Mouse (Mus musculus) embryonic facial prominence, embryonic 14.5 days (tissue): ENCODE data around the gene B4galt3. TPM values are rescaled to one million over a fixed set of nuclear protein-coding genes. Genes with fewer than 3 reads are reported as not detected.

Experiments
- ATAC-seq: fragments of 200-750 bp; cut with Nextera tagmentation; 2 replicates; pipeline ENCODE4 v1.8.0; 2017; ENCODE audit warnings: low read depth, moderate number of reproducible peaks, moderate TSS enrichment
- DNase-seq: peaks from one replicate; pipeline ENCODE4 v3.0.0-alpha.2; 2015; ENCODE audit warnings: low spot score
- H3K27ac ChIP-seq: fragments of 300-500 bp; sonication (generic); replicated peaks from 2 replicates; pipeline ENCODE4 v1.5.1; 2014; ENCODE audit warnings: low read depth, mild to moderate bottlenecking, low read length, moderate library complexity
- H3K27me3 ChIP-seq: fragments of 300-500 bp; sonication (generic); replicated peaks from 2 replicates; pipeline ENCODE4 v1.6.1; 2014; ENCODE audit warnings: low read length; ENCODE audit not compliant: control insufficient read depth, insufficient read depth
- H3K36me3 ChIP-seq: fragments of 300-500 bp; sonication (generic); 2 replicates; pipeline ENCODE4 v1.6.1; 2014; ENCODE audit warnings: low read length, mixed read lengths; ENCODE audit not compliant: control insufficient read depth, insufficient read depth
- H3K4me1 ChIP-seq: fragments of 300-500 bp; sonication (generic); 2 replicates; pipeline ENCODE4 v1.6.1; 2014; ENCODE audit warnings: antibody characterized with exemption, low read length; ENCODE audit not compliant: control insufficient read depth, insufficient read depth
- H3K4me2 ChIP-seq: fragments of 300-500 bp; sonication (generic); 2 replicates; pipeline ENCODE4 v1.6.1; 2014; ENCODE audit warnings: low read depth, mild to moderate bottlenecking, low read length, moderate library complexity, mixed read lengths
- H3K4me3 ChIP-seq: fragments of 300-500 bp; sonication (generic); 2 replicates; pipeline ENCODE4 v1.5.1; 2014; ENCODE audit warnings: low read depth, mild to moderate bottlenecking, low read length
- H3K9ac ChIP-seq: fragments of 300-500 bp; sonication (generic); 2 replicates; pipeline ENCODE4 v1.6.1; 2014; ENCODE audit warnings: low read depth, mild to moderate bottlenecking, low read length, moderate library complexity, mixed read lengths
- H3K9me3 ChIP-seq: fragments of 300-500 bp; sonication (generic); 2 replicates; pipeline ENCODE4 v1.6.1; 2016; ENCODE audit warnings: low read length; ENCODE audit not compliant: control insufficient read depth
- WGBS: fragments of 180-500 bp; shearing (Covaris S2); extraction: QIAGEN DNeasy Blood & Tissue Kit; methylation state at CpG from one replicate; pipeline ENCODE4 v1.1.7; 2014; 5-methylcytosine and 5-hydroxymethylcytosine counted together
- polyA plus RNA-seq: library from polyadenylated mRNA; unstranded; fragments of >200 nt; fragmentation: Nextera tagmentation; extraction: Ambion mirVana; gene quantifications from 2 replicates; pipeline ENCODE4 v1.2.1, GENCODE M21; 2014

Gene B4galt3
- 60.2 and 64.0 TPM in 2 replicates for polyA plus RNA-seq

- WGBS: 3% methylated on average over 34 of the region's 36 CpGs
- Histone ChIP-seq H3K27ac (peak within 1 kb of the TSS; percentile 76), H3K4me1 (peaks cover 12% of the 10 kb centered on the region; the same call in 1 of the 2 replicates), H3K9me3 (no peaks in the 10 kb centered on the region), H3K27me3 (no peaks in the 10 kb centered on the region), H3K9ac (peak within 1 kb of the TSS; percentile 83), H3K4me3 (peak within 1 kb of the TSS; percentile 75), H3K36me3 (peaks cover 29% of the 10 kb centered on the region), H3K4me2 (peak within 1 kb of the TSS; percentile 81)
- ATAC-seq (peak; percentile 94), DNase-seq (peak; percentile 94)
These were observed at the start of gene B4galt3 for GRCm38 (mm10) chr1:171269848-171270572. Gene B4galt3, plus strand, starts transcription at chr1:171270328.

- Histone ChIP-seq H3K9me3 (no peaks in the 10 kb centered on the region), H3K27me3 (no peaks in the 10 kb centered on the region), H3K4me1 (0 out of 2 replicates have a peak, but pooled peaks cover 8% of the 10 kb centered on the region), H3K36me3 (peaks cover 18% of the 10 kb centered on the region), H3K4me2 (peak overlapping the region; percentile 84), H3K4me3 (peak overlapping the region; percentile 52; the same call in 1 of the 2 replicates), H3K27ac (no peak overlapping the region), H3K9ac (no peak overlapping the region)
- 6% methylated on average over 10 of the region's 10 CpGs for WGBS
- ATAC-seq: peak; percentile 19; the same call in 1 of the 2 replicates
- peak; percentile 88 for DNase-seq
These were observed 49.3 kb upstream of the B4galt3 start for GRCm38 (mm10) chr1:171220871-171221270.

GRCm38 (mm10) chr1:171221281-171222193 lies 48.6 kb upstream of the B4galt3 start:
- H3K4me3 ChIP-seq: peak overlapping the region; percentile 52
- ATAC-seq (no peak), DNase-seq (no peak)
- peak overlapping the region; percentile 61 for H3K9ac ChIP-seq
- 0 out of 2 replicates have a peak, but pooled peaks cover 8% of the 10 kb centered on the region for H3K4me1 ChIP-seq
- H3K36me3 ChIP-seq: peaks cover 18% of the 10 kb centered on the region
- no peak overlapping the region; the same call in 1 of the 2 replicates for H3K27ac ChIP-seq
- peak overlapping the region; percentile 84 for H3K4me2 ChIP-seq
- no peaks in the 10 kb centered on the region for H3K9me3 ChIP-seq
- no peaks in the 10 kb centered on the region for H3K27me3 ChIP-seq
- WGBS: 7% methylated on average over 22 of the region's 22 CpGs

GRCm38 (mm10) chr1:171222238-171223155 lies 47.6 kb upstream of the B4galt3 start, which contains the start of gene Tomm40l:
Gene Tomm40l, minus strand, starts transcription at chr1:171222514.
- peak; percentile 100 for DNase-seq
- Histone ChIP-seq H3K36me3 (peaks cover 18% of the 10 kb centered on the region), H3K27me3 (no peaks in the 10 kb centered on the region), H3K9me3 (no peaks in the 10 kb centered on the region), H3K4me3 (peak within 1 kb of the TSS; percentile 52), H3K9ac (peak within 1 kb of the TSS; percentile 65), H3K4me1 (0 out of 2 replicates have a peak, but pooled peaks cover 8% of the 10 kb centered on the region), H3K4me2 (peak within 1 kb of the TSS; percentile 84), H3K27ac (peak within 1 kb of the TSS; percentile 91)
- ATAC-seq: peak; percentile 99
- 1% methylated on average over 27 of the region's 28 CpGs for whole genome bisulfite sequencing

GRCm38 (mm10) chr1:171223168-171223567 lies 47.0 kb upstream of the B4galt3 start:
- Histone ChIP-seq H3K27me3 (no peaks in the 10 kb centered on the region), H3K4me3 (peak overlapping the region; percentile 52), H3K27ac (peak overlapping the region; percentile 91), H3K36me3 (peaks cover 15% of the 10 kb centered on the region; the same call in 1 of the 2 replicates), H3K9me3 (no peaks in the 10 kb centered on the region), H3K4me2 (peak overlapping the region; percentile 48), H3K4me1 (0 out of 2 replicates have a peak, but pooled peaks cover 8% of the 10 kb centered on the region), H3K9ac (peak overlapping the region; percentile 65)
- DNase-seq (no peak), ATAC-seq (no peak)
- WGBS: 88% methylated on average over 6 of the region's 6 CpGs

- Histone ChIP-seq H3K9me3 (no peaks in the 10 kb centered on the region), H3K9ac (no peak overlapping the region), H3K27ac (no peak overlapping the region), H3K4me1 (0 out of 2 replicates have a peak, but pooled peaks cover 8% of the 10 kb centered on the region), H3K4me2 (no peak overlapping the region), H3K4me3 (no peak overlapping the region), H3K36me3 (peaks cover 15% of the 10 kb centered on the region; the same call in 1 of the 2 replicates), H3K27me3 (no peaks in the 10 kb centered on the region)
- 77% methylated on average over 2 of the region's 2 CpGs for WGBS
- DNase-seq: no peak
- no peak for ATAC-seq
These were observed 46.3 kb upstream of the B4galt3 start for GRCm38 (mm10) chr1:171223796-171224195.

GRCm38 (mm10) chr1:171224857-171225256 lies 45.3 kb upstream of the B4galt3 start, which contains the start of gene Apoa2:
Gene Apoa2, plus strand, starts transcription at chr1:171225054.
- ATAC-seq: no peak
- H3K27ac ChIP-seq: no peak within 1 kb of the TSS
- H3K9me3 ChIP-seq: no peaks in the 10 kb centered on the region
- no peak for DNase-seq
- H3K4me3 ChIP-seq: no peak within 1 kb of the TSS
- 71% methylated on average over 5 of the region's 5 CpGs for WGBS
- no peak within 1 kb of the TSS for H3K4me2 ChIP-seq
- 0 out of 2 replicates have a peak, but pooled peaks cover 8% of the 10 kb centered on the region for H3K4me1 ChIP-seq
- H3K36me3 ChIP-seq: 0 out of 2 replicates have a peak, but pooled peaks cover 5% of the 10 kb centered on the region
- H3K27me3 ChIP-seq: no peaks in the 10 kb centered on the region
- no peak within 1 kb of the TSS for H3K9ac ChIP-seq
